Mouse (Mus musculus) forebrain, postnatal 0 days (tissue): ENCODE data around the gene Manba. TPM values are rescaled to one million over a fixed set of nuclear protein-coding genes. Genes with fewer than 3 reads are reported as not detected.
"Not testable (repeated sequence)": the region's sequence is repeated elsewhere in the genome, so short reads cannot be mapped to it uniquely, and the experiment has no call there.

Experiments
- ATAC-seq: fragments of 200-750 bp; cut with Nextera tagmentation; 2 replicates; pipeline ENCODE4 v1.8.0; 2017; ENCODE audit warnings: mild to moderate bottlenecking, moderate library complexity
- DNase-seq: peaks from one replicate; pipeline ENCODE4 v3.0.0-alpha.2; 2015
- H3K27ac ChIP-seq: fragments of 300-500 bp; sonication (generic); 2 replicates; pipeline ENCODE4 v1.5.1; 2014; ENCODE audit warnings: low read depth, mild to moderate bottlenecking, antibody characterized with exemption, low read length, moderate library complexity, mixed read lengths
- H3K27me3 ChIP-seq: fragments of 300-500 bp; sonication (generic); 2 replicates; pipeline ENCODE4 v1.6.1; 2014; ENCODE audit warnings: mild to moderate bottlenecking, low read length, mixed read lengths; ENCODE audit not compliant: insufficient read depth
- H3K36me3 ChIP-seq: fragments of 300-500 bp; sonication (generic); 2 replicates; pipeline ENCODE4 v1.6.1; 2014; ENCODE audit warnings: mild to moderate bottlenecking, moderate library complexity; ENCODE audit not compliant: insufficient read depth
- H3K4me1 ChIP-seq: fragments of 300-500 bp; sonication (generic); 2 replicates; pipeline ENCODE4 v1.6.1; 2014; ENCODE audit warnings: antibody characterized with exemption; ENCODE audit not compliant: insufficient read depth
- H3K4me2 ChIP-seq: fragments of 300-500 bp; sonication (generic); 2 replicates; pipeline ENCODE4 v1.6.1; 2014; ENCODE audit warnings: low read depth, mild to moderate bottlenecking, moderate library complexity
- H3K4me3 ChIP-seq: fragments of 300-500 bp; sonication (generic); 2 replicates; pipeline ENCODE4 v1.5.1; 2014; ENCODE audit warnings: low read depth, low read length, mixed read lengths
- H3K9ac ChIP-seq: fragments of 300-500 bp; sonication (generic); 2 replicates; pipeline ENCODE4 v1.6.1; 2014; ENCODE audit warnings: mild to moderate bottlenecking
- H3K9me3 ChIP-seq: fragments of 300-500 bp; sonication (generic); 2 replicates; pipeline ENCODE4 v1.6.1; 2016; ENCODE audit warnings: low read length
- CTCF ChIP-seq: sonication (generic); IDR thresholded peaks from 2 replicates; pipeline ENCODE4 v1.5.1; 2016; ENCODE audit warnings: antibody characterized with exemption, control low read depth, low read depth
- WGBS: fragments of 180-500 bp; shearing (Covaris S2); extraction: QIAGEN DNeasy Blood & Tissue Kit; methylation state at CpG from one replicate; pipeline ENCODE4 v1.1.7; 2014; 5-methylcytosine and 5-hydroxymethylcytosine counted together
- polyA plus RNA-seq: library from polyadenylated mRNA; unstranded; fragments of >200 nt; fragmentation: Nextera tagmentation; extraction: Ambion mirVana; gene quantifications from 2 replicates; pipeline ENCODE4 v1.2.1, GENCODE M21; 2015
- total RNA-seq: library from RNA; depleted of rRNA; stranded (reverse); fragments of >200 nt; gene quantifications from 2 replicates; pipeline ENCODE4 v1.2.3, GENCODE M21; 2014

Manba gene
- total and polyA plus RNA-seq, 2 experiments from 2014 or later, result 4.7 to 7.2 TPM

DNA sequence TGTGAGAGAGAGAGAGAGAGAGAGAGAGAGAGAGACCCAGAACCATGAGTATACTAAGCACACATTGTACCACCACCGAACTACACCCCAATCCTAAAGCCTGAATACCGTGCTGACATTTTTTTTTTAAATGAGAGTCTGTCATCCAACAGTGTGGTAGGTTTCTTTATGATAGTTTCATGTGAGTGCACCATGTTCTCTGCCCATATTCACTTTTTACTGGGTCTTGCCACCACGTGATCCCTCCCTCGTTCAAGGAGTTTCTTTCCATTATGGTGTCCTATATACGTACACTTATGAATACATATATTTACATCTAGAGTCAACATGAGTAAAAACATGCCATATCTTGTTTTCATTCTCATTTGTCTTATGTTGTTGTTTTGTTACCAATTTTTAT is 940 bp downstream of the Manba start:
- Histone ChIP-seq H3K4me2 (peak overlapping the region; percentile 99), H3K9me3 (no peaks in the 10 kb centered on the region), H3K4me1 (no peaks in the 10 kb centered on the region), H3K4me3 (no peak overlapping the region), H3K27me3 (no peaks in the 10 kb centered on the region), H3K36me3 (no peaks in the 10 kb centered on the region), H3K9ac (no peak overlapping the region), H3K27ac (no peak overlapping the region)
- ATAC-seq (no peak), DNase-seq (no peak)
- 65% methylated on average over 5 of the region's 5 CpGs for WGBS
- no peak for TF ChIP-seq CTCF

DNA sequence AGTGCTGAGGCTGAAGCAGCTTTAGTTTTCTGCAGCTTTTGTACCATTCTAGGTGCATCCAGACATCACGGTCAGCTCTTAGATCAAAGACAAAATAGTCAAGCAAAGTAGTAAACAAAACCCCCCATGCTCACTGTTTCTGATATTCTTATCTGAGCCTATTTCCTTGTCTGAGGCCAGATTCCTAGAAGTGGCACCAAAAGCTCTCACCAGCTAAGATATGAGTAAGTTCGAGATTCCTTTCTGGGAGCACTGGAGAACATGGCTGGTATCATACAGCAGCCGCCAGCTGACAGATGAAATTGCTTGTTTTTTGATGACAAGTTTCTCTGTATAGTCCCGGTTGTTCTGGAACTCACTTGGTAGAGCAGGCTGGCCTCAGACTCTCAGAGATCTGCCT is 2.4 kb downstream of the Manba start:
- WGBS, result 94% methylated on average over 4 of the region's 4 CpGs

DNA sequence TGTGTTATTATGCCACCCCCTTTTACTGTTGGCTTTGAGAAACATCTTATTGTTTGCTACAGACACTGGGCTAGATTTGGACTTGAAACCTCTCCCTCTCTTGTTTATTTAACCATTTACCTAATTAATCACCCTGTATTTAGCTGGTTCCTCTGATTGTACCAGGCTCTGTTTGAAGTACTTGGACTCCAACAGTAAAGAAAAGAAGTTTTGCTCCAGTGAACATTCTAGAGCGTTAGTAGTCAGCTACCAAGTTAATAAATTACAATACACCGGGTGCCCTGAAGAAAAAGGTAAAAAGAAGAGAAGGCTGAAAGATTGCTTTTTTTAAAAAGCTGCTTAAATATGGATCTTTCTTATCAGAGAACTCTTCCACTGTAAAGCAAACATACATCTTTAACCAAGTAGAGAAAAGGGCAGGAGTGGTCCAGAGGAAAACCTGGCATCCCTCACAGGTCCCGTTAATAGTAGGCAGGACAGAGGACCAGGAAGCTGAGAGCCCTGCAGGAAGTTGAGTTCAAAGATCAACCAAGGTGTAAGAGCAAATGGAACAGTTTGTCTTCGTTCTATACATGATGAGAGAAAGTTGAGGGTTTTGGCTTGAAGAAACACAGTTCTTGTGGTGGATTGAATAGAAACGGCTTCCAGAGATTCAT is 4.6 kb downstream of the Manba start:
- no peak for ATAC-seq
- no peaks in the 10 kb centered on the region for H3K36me3 ChIP-seq
- no peak overlapping the region for H3K4me2 ChIP-seq
- H3K9me3 ChIP-seq, result no peaks in the 10 kb centered on the region
- H3K9ac ChIP-seq, result no peak overlapping the region
- no peaks in the 10 kb centered on the region for H3K4me1 ChIP-seq
- no peak for DNase-seq
- no peaks in the 10 kb centered on the region for H3K27me3 ChIP-seq
- H3K4me3 ChIP-seq, result no peak overlapping the region
- 88% methylated on average over 5 of the region's 5 CpGs for WGBS
- H3K27ac ChIP-seq, result no peak overlapping the region
- TF ChIP-seq CTCF, result no peak

More for the DNA sequence above, 2.4 kb downstream of the Manba start:
- Histone ChIP-seq H3K36me3 (no peaks in the 10 kb centered on the region), H3K9ac (no peak overlapping the region), H3K4me3 (no peak overlapping the region), H3K4me1 (no peaks in the 10 kb centered on the region), H3K4me2 (no peak overlapping the region), H3K9me3 (no peaks in the 10 kb centered on the region), H3K27me3 (no peaks in the 10 kb centered on the region), H3K27ac (no peak overlapping the region)
- DNase-seq (no peak), ATAC-seq (no peak)
- TF ChIP-seq CTCF, result no peak

DNA sequence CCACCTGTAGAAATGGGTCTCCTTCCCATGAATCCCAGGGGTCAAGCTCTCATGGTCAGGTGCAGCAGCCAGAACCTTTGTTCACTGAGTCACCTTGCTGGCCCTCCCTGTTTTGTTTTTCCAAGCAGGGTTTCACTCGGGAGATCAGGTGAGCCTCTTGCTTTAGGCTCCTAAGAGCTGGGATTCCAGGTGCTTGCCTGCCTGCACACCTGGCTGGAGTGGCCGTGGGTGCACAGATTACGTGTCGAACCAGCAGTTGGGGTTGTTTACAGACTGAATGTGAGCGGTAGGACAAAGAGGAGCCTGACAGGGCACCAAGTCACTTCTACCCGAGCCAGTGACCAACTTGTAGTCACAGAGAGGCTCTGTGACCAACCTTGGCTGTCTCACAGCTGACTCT is 5.7 kb downstream of the Manba start:
- Histone ChIP-seq H3K4me2 (no peak overlapping the region), H3K4me1 (no peaks in the 10 kb centered on the region), H3K27ac (no peak overlapping the region), H3K9me3 (no peaks in the 10 kb centered on the region), H3K9ac (no peak overlapping the region), H3K27me3 (no peaks in the 10 kb centered on the region), H3K4me3 (no peak overlapping the region), H3K36me3 (no peaks in the 10 kb centered on the region)
- 94% methylated on average over 6 of the region's 6 CpGs for WGBS
- no peak for TF ChIP-seq CTCF
- DNase-seq (no peak), ATAC-seq (no peak)

DNA sequence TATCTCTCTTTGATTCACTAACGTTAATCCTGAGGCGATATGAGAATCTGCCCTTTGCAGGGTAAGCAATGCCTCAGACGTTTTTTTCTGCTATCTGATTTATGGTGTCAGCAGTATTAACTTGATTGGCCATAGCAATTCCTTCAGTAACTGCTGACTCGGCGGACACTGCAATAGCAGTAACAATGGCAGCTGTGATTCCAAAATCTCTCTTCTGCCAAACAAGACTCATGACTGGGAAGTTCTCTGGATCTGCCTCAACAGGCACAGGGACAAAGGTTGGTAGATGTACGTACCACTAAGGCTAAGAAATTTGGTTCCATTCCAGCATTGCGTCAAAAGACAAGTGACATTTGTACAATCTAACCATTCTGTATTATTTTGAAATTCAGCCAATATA is 7.9 kb downstream of the Manba start:
- H3K36me3 ChIP-seq, H3K4me2 ChIP-seq, H3K4me3 ChIP-seq, H3K4me1 ChIP-seq, ATAC-seq, H3K27me3 ChIP-seq, DNase-seq, H3K9me3 ChIP-seq, H3K27ac ChIP-seq, H3K9ac ChIP-seq: not testable (repeated sequence)
- 80% methylated on average over 7 of the region's 7 CpGs for WGBS

DNA sequence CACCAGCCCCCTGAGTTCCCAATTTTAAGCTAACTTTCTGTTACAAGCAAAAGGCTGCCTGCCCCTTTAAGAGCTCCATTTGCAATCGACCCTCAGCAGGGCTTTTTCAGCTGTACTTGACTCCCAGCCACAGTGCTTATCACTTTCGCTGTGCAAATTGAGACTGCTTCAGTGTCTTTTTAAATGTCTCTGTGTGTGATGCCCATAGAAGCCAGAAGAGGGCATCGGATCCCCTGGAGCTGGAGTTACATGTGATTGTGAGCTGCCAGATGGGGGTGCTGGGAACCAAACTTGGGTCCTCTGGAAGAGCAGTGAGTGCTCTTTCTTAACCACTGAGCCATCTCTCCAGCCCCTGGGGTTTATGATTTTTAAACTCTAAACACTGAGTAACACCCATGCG is 12.5 kb downstream of the Manba start:
- WGBS, result 89% methylated on average over 4 of the region's 4 CpGs
- not testable (repeated sequence) for DNase-seq, H3K27me3 ChIP-seq, H3K4me2 ChIP-seq, ATAC-seq, H3K27ac ChIP-seq, H3K36me3 ChIP-seq, H3K4me1 ChIP-seq, H3K9me3 ChIP-seq, H3K4me3 ChIP-seq, H3K9ac ChIP-seq

DNA sequence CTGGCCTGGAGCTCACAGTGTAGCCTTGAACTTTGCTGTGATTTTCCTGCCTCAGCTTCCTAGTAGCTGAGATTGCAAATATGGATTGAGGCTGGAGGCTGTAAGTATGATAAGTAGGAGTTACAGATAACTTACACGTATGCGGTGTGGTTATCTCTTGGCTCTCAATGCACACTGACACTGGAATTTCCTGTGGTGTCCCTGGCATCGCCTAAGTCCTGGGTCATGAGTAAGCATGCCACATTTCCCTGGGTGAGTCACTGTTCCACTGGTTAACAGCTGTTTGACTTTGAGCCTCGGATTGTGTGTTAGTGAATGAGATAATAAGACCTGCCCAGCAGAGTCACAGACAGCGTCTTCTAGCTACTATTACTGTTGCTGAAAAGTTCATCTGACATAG is 13.5 kb downstream of the Manba start:
- Histone ChIP-seq H3K36me3 (no peaks in the 10 kb centered on the region), H3K9me3 (no peaks in the 10 kb centered on the region), H3K4me2 (no peak overlapping the region), H3K27ac (no peak overlapping the region), H3K4me3 (no peak overlapping the region), H3K4me1 (no peaks in the 10 kb centered on the region), H3K9ac (no peak overlapping the region), H3K27me3 (no peaks in the 10 kb centered on the region)
- WGBS, result 92% methylated on average over 5 of the region's 5 CpGs
- TF ChIP-seq CTCF, result no peak
- no peak for DNase-seq
- no peak for ATAC-seq
